Mouse (Mus musculus) gastrocnemius, postnatal 10 days (tissue): ENCODE results near the gene Cyfip1. TPM values are rescaled to one million over a fixed set of nuclear protein-coding genes. Genes with fewer than 3 reads are reported as not detected.

ENCODE experiments used
- DNase-seq: peaks from one replicate; pipeline ENCODE4 v3.0.0; 2021; ENCODE audit warnings: mixed read lengths
- total RNA-seq, 2 experiments: library from RNA; stranded (reverse); gene quantifications; 2 replicates each; pipeline ENCODE4 v1.2.3; 2021

Cyfip1 gene
- total RNA-seq, 2 experiments from 2014 or later = 32.1 to 39.8 TPM

DNA sequence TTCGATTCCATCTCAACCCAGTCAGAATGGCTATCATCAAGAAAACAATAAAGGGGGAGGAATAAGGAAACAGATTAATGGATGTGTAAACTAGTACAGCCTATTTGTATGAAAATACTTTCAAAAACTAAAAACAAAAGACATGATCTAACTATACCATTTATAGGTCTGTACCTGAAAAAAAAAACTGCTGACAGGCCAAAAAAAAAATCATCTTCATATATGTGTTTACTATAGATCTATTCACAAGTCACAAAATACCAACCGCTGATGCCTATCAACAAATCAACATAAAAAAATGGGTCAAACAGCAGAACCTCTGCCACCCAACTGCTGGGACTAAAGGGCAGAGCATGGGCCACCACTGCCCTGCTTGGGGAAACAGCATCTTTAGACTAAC is 114.5 kb downstream of the Cyfip1 start:
- DNase-seq = no peak

- no peak for DNase-seq
Observed at GRCm38 (mm10) chr7:55957178-55957577, 115.6 kb downstream of the Cyfip1 start.

DNA sequence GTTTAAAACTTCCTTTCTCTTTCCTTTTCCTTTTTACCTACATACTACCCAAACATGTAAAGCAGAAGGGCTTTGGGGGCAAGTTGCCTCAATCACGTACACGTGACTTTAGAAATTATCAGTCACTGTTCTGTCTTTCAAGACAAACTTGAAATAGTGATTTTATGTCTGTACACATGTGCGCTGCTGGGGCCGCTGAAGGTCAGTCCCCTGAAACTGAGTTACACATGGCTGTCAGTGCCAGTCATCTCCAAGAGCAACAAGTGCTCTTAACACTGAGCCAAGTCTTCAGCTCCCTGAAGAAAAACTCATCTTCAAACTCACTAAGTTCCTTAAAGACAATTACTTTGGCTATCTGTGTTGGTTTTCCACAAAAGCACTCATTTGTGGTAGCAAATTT is 116.4 kb downstream of the Cyfip1 start:
- no peak for DNase-seq

GRCm38 (mm10) chr7:55959801-55960200 is 118.3 kb downstream of the Cyfip1 start:
- DNase-seq = no peak

DNA sequence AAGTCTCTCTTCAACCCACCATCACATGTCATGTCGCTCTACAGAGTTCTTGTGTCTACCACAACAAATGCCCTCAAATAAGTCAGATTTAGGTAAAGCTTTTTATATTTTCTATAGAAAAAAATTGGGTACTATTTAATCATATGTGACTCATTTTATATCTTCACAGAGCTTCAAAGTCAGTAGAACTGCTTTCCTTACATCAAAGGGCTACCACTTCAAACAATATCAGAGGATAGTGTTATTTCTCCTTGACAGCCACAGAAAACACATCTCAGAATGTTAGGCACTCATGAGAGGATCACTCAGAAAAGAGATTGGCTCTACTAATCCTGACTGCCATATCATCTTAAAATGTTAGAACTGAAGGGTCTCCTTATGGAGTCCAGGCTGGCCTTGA is 119.0 kb downstream of the Cyfip1 start:
- no peak for DNase-seq

- DNase-seq = peak; percentile 97
Observed at GRCm38 (mm10) chr7:55962004-55962908, 120.7 kb downstream of the Cyfip1 start, which contains the start of gene Nipa2. Gene Nipa2 (minus strand): TSS chr7:55962476.

GRCm38 (mm10) chr7:55966866-55967460 is 125.4 kb downstream of the Cyfip1 start:
- DNase-seq = no peak

GRCm38 (mm10) chr7:55968258-55968901 is 126.8 kb downstream of the Cyfip1 start:
- DNase-seq = no peak

- no peak for DNase-seq
Observed at GRCm38 (mm10) chr7:55969415-55969814, 127.9 kb downstream of the Cyfip1 start.

- DNase-seq = no peak
Observed at GRCm38 (mm10) chr7:55974429-55974828, 132.9 kb downstream of the Cyfip1 start.

DNA sequence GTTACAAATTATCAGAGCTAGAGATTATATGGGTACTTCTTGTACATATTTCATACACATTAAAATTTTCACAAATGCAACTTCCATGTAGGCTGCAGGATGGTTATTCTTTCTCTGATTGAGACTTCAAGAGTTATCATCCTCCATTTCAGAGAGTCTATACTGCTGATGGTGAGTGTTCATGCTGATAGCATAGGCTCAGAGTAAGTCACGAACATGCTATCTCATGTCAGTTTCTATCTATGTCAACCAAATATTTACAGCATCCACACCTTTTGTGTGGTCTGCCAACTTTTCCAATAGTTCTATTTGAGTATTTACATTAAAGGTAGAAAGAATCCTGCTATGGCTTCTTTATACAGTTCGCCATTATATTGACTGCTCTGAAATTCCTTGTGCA is 140.0 kb downstream of the Cyfip1 start:
- DNase-seq = no peak

Other genes starting within 250 kb of the Cyfip1 start
- gene Siglech, start 73.6 kb upstream of the Cyfip1 start, total RNA-seq = under 1 TPM; 0.14 to 0.29 TPM
- 10 to 100 TPM; 10.3 to 14.5 TPM for gene Tubgcp5, start 47.6 kb upstream of the Cyfip1 start, total RNA-seq
- gene Nipa2, start 120.7 kb downstream of the Cyfip1 start, total RNA-seq = 10 to 100 TPM; 34.6 to 35.8 TPM
- gene Nipa1, start 178.2 kb downstream of the Cyfip1 start, total RNA-seq = 1 to 10 TPM; 3.4 to 3.8 TPM
- 10 to 100 TPM; 30.3 to 35.7 TPM for gene Herc2, start 208.5 kb downstream of the Cyfip1 start, total RNA-seq